Mouse (Mus musculus): ENCODE data around the gene Unc93a. TPM values are rescaled to one million over a fixed set of nuclear protein-coding genes. Genes with fewer than 3 reads are reported as not detected.
"Not testable (repeated sequence)": the region's sequence is repeated elsewhere in the genome, so short reads cannot be mapped to it uniquely, and the experiment has no call there.

Unc93a gene
- not detected for total RNA-seq (2022)

GRCm38 (mm10) chr17:13131710-13132109 is at the start of gene Unc93a:
Gene Unc93a (minus strand): TSS chr17:13131810.
- DNase-seq (ENCODE audit: low spot score in 2 of 2), result not testable (repeated sequence)

GRCm38 (mm10) chr17:13180491-13180890 is 48.9 kb upstream of the Unc93a start:
- DNase-seq (ENCODE audit: low spot score in 2 of 2), result not testable (repeated sequence)

DNA sequence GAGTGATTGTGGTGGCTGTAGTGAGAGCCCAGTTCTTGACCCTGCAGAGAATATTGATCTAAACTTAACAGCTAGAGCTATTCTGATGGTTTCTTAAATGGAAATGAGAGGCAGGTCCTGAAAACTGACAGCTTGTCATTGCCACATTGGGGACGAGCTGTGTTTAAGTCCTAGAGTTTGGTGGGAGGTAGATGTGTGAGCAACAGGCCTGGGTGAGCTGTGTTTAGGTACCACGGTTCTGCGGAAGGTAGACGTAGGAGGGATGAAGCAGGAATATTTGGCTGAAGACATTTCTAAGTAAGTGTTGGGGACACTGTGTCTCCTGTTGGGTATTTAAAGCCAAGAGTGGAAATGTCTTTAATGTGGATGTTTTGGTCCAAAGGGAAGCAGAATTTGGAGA is 47.4 kb upstream of the Unc93a start:
- DNase-seq (ENCODE audit: low spot score in 2 of 2), result not testable (repeated sequence)

- not testable (repeated sequence) for DNase-seq (ENCODE audit: low spot score in 2 of 2)
Measured at GRCm38 (mm10) chr17:13177796-13178195, 46.2 kb upstream of the Unc93a start.

DNA sequence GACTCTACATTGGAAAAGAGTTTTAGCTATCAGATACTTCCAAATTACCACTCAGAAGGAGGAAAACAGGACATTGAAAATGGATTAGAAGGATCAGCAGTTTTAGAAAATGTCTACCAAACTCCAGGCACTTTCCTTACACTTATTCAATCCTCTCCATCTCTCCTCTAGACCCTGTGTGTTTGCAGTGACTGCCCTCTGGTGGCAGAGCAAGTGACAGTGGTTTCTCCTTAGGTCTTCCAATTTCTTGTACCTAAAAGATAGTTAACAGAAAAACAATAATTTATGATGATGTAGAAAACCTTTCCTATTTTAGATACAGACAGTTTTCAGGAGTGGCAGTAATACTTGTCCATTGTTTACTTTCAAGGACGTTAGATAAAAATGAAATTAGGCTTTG is 44.0 kb upstream of the Unc93a start:
- DNase-seq (ENCODE audit: low spot score in 2 of 2), result not testable (repeated sequence)

- not testable (repeated sequence) for DNase-seq (ENCODE audit: low spot score in 2 of 2)
Measured at GRCm38 (mm10) chr17:13174029-13174428, 42.4 kb upstream of the Unc93a start.

DNA sequence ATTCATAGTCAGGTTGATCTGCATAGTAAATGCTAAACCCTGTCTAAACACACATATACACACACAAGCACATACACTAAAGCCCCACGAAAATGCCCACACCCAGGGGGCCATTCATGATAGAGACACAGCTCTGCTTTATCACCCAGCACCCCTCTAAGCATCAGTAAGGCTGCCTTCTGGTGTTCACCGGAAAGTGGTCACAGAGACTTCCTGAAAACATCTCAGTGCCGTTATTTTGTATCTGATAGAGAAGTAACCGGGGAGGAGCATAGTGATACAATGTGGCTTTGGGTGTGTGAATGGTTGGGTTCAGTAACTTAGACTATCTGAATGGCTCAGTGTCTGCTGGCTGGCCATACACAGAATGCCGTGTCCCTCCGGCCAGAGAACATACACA is 42.0 kb upstream of the Unc93a start:
- DNase-seq (ENCODE audit: low spot score in 2 of 2), result not testable (repeated sequence)

- not testable (repeated sequence) for DNase-seq (ENCODE audit: low spot score in 2 of 2)
Measured at GRCm38 (mm10) chr17:13146128-13146527, 14.5 kb upstream of the Unc93a start.

DNA sequence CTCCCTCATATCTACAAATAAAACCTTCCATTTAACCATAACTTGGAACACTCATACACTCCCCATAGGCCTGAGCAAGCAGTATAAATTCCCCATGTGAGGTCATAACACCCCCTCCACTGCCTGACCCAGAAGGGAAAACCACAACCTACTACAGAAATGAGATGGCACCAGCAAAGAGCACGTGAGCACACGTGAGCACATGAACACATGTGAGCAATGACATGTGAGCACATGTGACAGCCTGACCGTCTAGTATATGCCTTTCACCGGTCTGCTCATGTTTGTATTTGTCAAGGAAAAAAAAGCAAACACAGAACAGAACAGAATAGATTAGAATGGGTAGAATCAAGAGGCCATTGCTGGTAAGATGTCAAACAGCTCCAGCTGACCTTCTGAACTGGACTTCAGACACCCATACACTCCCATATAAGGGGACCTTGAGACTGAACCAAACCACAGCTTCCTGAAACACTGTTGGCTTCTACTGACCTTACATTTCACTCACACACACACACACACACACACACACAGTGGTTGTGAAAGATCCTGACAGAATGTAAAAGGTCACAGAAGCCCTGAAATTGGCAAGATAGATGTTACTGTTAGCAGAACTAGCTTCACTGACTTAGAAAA is 13.1 kb upstream of the Unc93a start:
- DNase-seq (ENCODE audit: low spot score in 2 of 2), result not testable (repeated sequence)

DNA sequence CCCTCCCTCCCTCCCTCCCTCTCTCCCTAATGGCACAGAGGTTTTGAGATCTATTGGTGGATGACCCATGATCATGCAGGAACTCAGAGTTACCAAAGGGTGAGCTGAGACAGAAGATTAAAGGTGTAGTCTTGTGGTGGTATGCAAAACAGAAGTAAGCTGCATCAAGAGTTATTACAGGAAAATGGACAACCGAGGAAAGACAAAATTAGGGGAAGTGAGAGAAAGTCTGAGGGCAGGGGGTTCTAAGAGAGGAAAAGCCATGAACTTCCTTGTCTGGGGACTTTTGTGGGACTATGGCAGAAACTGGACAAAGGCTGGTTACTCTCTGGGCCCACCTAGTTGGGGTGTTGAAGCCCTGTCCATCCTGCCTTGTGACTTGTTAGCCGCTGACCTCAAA is 11.1 kb upstream of the Unc93a start:
- DNase-seq (ENCODE audit: low spot score in 2 of 2), result not testable (repeated sequence)

DNA sequence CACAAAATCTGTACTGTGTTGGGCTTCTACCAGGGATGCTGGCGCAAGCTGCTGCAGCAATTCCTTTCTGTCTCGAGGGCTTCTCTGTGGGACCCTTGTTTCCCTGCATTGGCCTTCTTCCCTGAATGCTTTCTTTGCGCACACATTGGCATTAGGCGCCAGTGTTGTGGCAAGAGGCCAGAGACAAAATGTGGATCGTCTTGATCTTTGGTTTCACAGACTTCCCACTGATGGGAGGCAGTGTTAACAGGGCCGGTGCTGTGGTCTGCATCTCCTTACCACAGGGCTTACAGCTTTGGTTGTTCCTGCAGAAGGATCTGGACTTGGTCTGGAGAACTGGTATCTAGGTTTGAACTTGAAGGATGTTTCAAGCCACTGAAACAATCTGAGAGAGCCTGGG is 3.7 kb upstream of the Unc93a start:
- not testable (repeated sequence) for DNase-seq (ENCODE audit: low spot score in 2 of 2)

GRCm38 (mm10) chr17:13132352-13132751 is 742 bp upstream of the Unc93a start:
- DNase-seq (ENCODE audit: low spot score in 2 of 2), result not testable (repeated sequence)

- not testable (repeated sequence) for DNase-seq (ENCODE audit: low spot score in 2 of 2)
Measured at GRCm38 (mm10) chr17:13129737-13130465, 1.7 kb downstream of the Unc93a start.

DNA sequence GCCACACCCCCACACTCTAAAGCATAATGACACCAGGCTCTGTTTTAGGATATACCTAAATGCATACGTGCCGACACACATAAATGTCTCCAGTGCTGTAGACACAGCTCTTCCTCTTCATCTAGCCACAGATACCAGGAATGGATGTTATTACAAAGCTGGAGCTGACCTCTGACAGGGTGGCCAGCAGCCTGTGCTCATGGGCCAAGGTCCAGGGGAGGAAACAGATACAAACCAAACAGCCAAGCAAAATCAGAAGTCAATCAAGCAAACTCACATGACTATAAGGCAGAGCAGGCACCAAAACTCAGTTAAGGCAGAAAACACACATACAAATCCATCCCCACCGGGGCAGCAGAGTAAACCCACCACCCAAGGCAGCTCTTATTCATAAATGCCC is 2.3 kb downstream of the Unc93a start:
- not testable (repeated sequence) for DNase-seq (ENCODE audit: low spot score in 2 of 2)

DNA sequence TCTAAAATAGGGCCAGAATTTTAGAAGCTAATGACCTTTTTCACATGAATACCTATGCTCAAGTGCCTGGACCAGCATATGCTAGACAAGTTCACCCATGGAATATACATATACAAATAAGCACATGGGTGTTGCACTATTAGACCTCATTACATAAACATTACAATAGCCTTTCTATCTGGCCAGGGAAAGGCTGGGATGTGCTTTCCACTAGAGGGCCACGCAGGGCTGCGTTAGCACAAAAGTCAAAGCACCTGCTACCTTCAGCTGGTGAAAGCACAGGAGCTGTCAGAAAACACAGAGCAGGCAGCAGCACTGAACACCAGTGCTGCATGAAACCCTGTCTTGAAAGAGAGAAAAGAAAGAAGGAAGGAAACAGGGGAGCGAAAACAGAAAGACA is 7.4 kb downstream of the Unc93a start:
- DNase-seq (ENCODE audit: low spot score in 2 of 2), result not testable (repeated sequence)

DNA sequence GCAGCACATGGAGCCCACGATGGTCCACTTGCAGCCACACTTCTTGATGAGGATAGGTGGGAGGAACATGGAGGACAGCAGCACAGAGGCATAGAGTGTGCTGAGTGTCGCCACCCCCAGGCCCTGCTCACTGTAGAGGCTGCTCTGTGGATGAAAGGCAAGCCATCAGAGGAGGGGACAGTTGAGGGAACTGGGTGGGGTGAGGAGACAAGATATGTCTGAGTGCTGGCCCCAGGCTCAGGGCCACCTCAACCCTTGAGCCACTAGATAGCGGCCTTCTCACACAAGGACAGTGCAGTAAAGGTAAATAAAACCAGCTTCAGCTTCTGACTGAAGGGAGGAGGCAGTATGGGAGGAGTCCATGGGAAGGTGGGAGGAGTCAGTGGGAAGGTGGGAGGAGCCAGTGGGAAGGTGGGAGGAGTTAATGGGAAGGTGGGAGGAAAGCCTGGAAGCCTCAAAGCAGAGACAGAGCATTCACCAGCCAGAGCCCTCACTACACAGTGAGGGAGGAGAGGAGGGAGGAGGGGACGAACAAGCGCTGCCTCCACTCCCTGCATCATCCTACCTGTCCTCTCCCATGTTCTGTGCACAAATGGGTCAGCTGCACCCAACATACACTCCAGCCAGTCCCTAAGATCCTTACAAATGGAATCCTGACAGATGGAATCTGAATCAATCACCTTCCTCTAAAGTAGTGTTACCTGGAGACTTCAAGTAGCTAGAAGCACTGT is 8.1 kb downstream of the Unc93a start:
- DNase-seq (ENCODE audit: low spot score in 2 of 2), result not testable (repeated sequence)

- DNase-seq (ENCODE audit: low spot score in 2 of 2), result not testable (repeated sequence)
Measured at GRCm38 (mm10) chr17:13112504-13113291, 18.9 kb downstream of the Unc93a start.

- DNase-seq (ENCODE audit: low spot score in 2 of 2), result not testable (repeated sequence)
Measured at GRCm38 (mm10) chr17:13106563-13106962, 25.0 kb downstream of the Unc93a start.

DNA sequence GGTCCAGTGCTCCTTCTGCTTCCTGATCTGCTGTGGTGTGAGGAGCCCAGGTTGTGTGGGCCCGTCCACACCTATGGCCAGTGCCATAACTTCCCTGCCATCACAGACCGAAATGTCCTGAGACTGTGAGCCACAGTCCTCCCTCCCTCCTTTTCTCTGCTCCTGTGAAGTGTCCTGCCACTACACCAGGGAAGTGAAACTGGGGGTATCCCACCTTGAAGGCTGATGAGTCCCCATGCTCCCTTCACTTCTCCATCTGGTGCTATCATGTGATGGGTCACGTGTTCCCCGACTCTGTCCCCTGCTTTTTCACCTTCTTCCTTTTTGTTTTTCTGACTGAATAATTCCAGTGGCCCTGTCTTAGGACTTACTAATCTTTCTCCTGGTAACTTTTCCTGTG is 38.6 kb downstream of the Unc93a start:
- not testable (repeated sequence) for DNase-seq (ENCODE audit: low spot score in 2 of 2)

- not testable (repeated sequence) for DNase-seq (ENCODE audit: low spot score in 2 of 2)
Measured at GRCm38 (mm10) chr17:13092100-13092764, 39.4 kb downstream of the Unc93a start.

- not testable (repeated sequence) for DNase-seq (ENCODE audit: low spot score in 2 of 2)
Measured at GRCm38 (mm10) chr17:13091510-13091909, 40.1 kb downstream of the Unc93a start.

Data from gastrocnemius, adult 8-10 months (tissue).